Mouse (Mus musculus) E14TG2a.4 (cell line): ENCODE measurements at regions not wholly inside any gene's neighbourhood (a gene's known extent, or its start where the extent isn't known, plus 50 kb on each side); places are given as distances from the start of the nearest gene placed in this dataset.

Experiments
- CTCF ChIP-seq: conservative IDR thresholded peaks from 2 replicates; pipeline ENCODE4 v1.5.1; 2014; ENCODE audit warnings: low read length
- NANOG ChIP-seq: IDR thresholded peaks from 2 replicates; pipeline ENCODE4 v1.6.1; 2014; ENCODE audit warnings: borderline replicate concordance, low read length, mixed read lengths
- POU5F1 ChIP-seq: IDR thresholded peaks from 2 replicates; pipeline ENCODE4 v1.6.1; 2014; ENCODE audit warnings: low read length, borderline replicate concordance

DNA sequence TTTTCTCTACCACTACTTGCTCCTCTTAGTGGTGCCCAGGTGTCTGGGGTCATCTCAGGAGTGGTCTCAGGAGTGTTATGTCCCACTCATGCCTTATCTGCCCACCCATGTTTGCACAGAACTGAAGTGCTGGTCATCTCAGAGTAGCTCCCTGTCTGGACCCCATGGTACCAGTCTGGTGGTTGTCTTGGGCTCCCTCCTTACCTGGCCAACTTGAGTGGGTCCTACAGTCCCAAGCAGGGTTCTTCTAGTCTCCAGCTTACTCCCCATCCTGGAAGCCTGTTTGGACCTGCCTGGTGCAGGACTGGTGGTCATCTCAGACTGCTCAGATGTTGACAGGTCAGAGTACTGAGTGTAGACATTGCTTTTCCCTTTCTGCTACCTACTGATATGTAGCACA, 94.0 kb upstream of the Cep126 start:
- TF ChIP-seq CTCF (no peak), NANOG (no peak), POU5F1 (no peak)
